Mouse (Mus musculus): ENCODE measurements around the gene Man2a2.

GRCm38 (mm10) chr7:80350808-80351207 is 20.4 kb downstream of the Man2a2 start:
- no peak for TF ChIP-seq POLR2A (IDR thresholded peaks at IDR 0.05; ENCODE audit: borderline replicate concordance, extremely low read depth, insufficient read depth, insufficient read length, poor library complexity, severe bottlenecking)
- TF ChIP-seq CTCF (IDR thresholded peaks at IDR 0.05; ENCODE audit: borderline replicate concordance, extremely low read depth, insufficient read depth, insufficient read length): no peak

All from brain, embryonic 14.5 days (tissue).